Mouse (Mus musculus): ENCODE measurements around the gene Atf6. TPM values are rescaled to one million over a fixed set of nuclear protein-coding genes. Genes with fewer than 3 reads are reported as not detected.

Atf6 gene
- total RNA-seq, 2 experiments from 2014 or later: 17.0 to 17.7 TPM

DNA sequence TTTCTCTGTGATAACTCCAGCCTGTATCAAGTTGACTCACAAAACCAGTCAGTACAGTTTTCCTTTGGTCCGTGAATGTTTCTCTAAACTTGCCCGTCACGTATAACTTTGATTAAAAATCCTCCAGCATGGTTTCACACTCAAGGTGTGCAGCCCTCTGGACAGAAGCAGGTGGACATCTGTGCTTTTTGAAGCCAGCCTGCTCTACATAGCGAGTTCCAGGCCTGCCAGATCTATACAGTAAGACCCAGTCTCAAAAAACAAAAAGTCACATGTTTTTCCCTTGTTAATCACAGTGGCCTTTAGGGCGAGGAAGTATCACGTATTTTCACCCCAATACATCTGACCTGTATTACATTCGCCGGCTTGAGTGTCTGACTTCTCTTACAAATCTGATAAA, 16.8 kb upstream of the Atf6 start:
- DNase-seq (ENCODE audit: low spot score): no peak

GRCm38 (mm10) chr1:170882915-170883485, 15.4 kb upstream of the Atf6 start:
- DNase-seq (ENCODE audit: low spot score): no peak

GRCm38 (mm10) chr1:170876906-170877305, 9.3 kb upstream of the Atf6 start:
- DNase-seq (ENCODE audit: low spot score): no peak

GRCm38 (mm10) chr1:170875676-170876075, 8.1 kb upstream of the Atf6 start:
- DNase-seq (ENCODE audit: low spot score): no peak

GRCm38 (mm10) chr1:170871961-170872360, 4.4 kb upstream of the Atf6 start:
- no peak for DNase-seq (ENCODE audit: low spot score)

DNA sequence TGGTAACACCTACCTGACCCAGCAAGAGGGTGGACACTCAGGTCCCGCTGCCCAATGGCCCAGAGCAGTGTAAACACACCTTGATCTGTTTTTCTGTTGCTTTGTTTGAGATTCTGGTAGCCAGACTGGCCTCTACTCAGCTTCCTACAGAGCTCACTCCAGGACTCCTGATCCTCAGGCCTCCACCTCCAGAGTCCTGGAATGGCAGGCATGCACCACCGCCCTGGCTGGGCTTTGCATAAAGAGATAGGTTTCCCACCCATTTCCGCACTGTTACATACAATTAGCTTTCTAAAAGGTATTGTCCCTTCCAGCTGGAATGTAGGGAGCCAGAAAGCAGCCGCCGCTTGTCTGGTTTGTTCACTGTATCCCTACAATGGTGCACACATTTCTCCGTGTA, 3.8 kb upstream of the Atf6 start:
- no peak for DNase-seq (ENCODE audit: low spot score)

DNA sequence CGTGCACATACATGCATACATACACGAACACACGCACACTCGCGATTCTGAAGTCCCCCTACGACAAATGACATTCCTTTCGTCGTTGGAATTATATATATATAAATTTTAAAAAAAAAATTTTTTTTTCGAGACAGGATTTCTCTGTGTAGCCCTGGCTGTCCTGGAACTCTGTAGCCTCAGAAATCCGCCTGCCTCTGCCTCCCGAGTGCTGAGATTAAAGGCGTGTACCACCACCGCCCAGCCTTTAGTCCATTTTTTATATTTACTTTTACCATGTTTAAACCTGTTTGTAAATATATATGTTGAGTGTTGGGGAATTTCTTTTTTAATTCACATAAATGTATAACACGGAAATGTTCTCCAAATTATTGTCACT, 1.3 kb upstream of the Atf6 start:
- DNase-seq (ENCODE audit: low spot score): no peak

GRCm38 (mm10) chr1:170868107-170868904, 735 bp upstream of the Atf6 start:
- peak; percentile 75 for DNase-seq (ENCODE audit: low spot score)

DNA sequence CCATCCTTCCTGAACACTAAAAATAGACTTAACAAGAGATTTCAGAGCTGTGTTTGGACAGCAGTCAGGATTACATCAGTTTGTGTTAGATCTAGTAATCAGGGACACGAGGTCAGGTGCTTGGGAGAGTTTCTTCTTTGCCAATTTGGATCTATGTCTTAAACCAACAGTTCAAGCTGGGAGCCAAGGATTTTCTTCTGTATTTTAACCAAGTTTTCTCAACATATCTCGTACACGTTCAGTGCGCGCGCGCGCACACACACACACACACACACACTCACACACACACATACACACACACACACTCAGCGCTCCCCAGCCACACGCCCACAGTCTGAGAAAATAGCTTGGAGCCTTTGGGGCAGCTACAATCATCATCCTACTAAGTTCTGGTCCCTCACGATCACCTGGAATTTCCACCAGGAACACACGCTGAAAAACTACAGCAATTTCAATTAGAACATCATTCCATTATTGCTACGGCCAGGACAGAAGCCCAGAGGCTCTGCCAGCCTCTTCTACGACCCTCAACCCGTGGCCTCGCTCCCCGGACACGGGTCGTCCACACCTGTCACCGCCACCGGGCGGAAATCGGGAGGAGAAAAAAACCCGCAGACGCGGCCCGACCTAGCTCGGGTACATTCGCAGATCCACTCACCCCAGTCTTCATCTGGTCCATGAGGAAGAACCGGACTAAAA, 430 bp downstream of the Atf6 start:
- peak; percentile 34 for DNase-seq (ENCODE audit: low spot score)

DNA sequence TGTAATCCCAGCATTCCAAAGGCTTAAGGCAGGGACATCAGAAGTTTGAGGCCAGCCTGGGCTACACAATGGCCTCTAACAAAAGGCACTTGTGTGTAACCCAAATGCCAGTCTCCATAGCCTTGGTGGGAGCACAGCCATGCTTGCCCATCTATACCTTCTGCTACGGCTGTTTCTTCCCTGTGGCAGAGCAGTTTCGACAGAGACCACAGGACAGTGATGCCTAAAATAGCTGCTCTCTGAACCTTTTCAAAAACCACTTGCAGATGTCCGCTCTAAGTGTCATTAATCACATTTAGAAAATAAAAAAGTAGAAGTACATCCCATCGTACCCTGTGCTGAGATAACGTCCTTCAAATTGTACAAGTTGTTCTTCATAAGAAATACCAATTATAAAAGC, 2.2 kb downstream of the Atf6 start:
- no peak for DNase-seq (ENCODE audit: low spot score)

DNA sequence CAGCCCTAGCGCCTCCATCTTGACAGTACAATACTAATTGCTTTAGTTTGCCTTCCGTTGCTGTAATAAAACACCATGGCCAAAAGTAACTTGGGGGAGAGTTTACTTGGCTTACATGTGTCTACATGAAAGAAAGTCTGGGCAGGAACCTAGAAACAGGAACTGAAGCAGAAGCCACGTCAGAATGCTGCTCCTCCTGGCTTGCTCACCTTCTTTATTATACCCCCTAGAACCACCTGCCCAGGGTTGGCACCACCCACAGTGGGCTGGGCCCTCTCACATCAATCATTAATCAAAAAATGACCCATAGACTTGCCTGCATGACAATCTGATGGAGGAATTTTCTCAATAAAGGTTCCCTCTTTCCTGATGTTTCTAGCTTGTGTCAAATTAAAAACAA, 2.8 kb downstream of the Atf6 start:
- DNase-seq (ENCODE audit: low spot score): no peak

GRCm38 (mm10) chr1:170864234-170864633, 3.3 kb downstream of the Atf6 start:
- no peak for DNase-seq (ENCODE audit: low spot score)

- DNase-seq (ENCODE audit: low spot score): no peak
These were observed 4.5 kb downstream of the Atf6 start for GRCm38 (mm10) chr1:170863033-170863432.

GRCm38 (mm10) chr1:170862435-170862717, 5.2 kb downstream of the Atf6 start:
- no peak for DNase-seq (ENCODE audit: low spot score)

- DNase-seq (ENCODE audit: low spot score): no peak
These were observed 5.7 kb downstream of the Atf6 start for GRCm38 (mm10) chr1:170861671-170862434.

GRCm38 (mm10) chr1:170858872-170859271, 8.7 kb downstream of the Atf6 start:
- no peak for DNase-seq (ENCODE audit: low spot score)

- DNase-seq (ENCODE audit: low spot score): no peak
These were observed 10.2 kb downstream of the Atf6 start for GRCm38 (mm10) chr1:170857369-170857768.

GRCm38 (mm10) chr1:170855056-170855760, 12.4 kb downstream of the Atf6 start:
- DNase-seq (ENCODE audit: low spot score): no peak

GRCm38 (mm10) chr1:170853604-170854003, 14.0 kb downstream of the Atf6 start:
- DNase-seq (ENCODE audit: low spot score): no peak

- no peak for DNase-seq (ENCODE audit: low spot score)
These were observed 16.6 kb downstream of the Atf6 start for GRCm38 (mm10) chr1:170850637-170851624.
